ENCODE assay signal across 18 mouse cellular contexts in genomic region chr1:87740584-87741290, GRCm38 (mm10). TPM values are rescaled to one million over a fixed set of nuclear protein-coding genes. Genes with fewer than 3 reads are reported as not detected.
DNase-seq lines count a peak whose midpoint lies in the region; ATAC-seq and TF ChIP-seq lines count a peak whose summit lies in the region.
"Had no signal": no experiment of that assay in that cellular context is flagged by ENCODE, and none has a peak within 500 bp of the region (broad histone marks: within the 10 kb centered on the region; RNA-seq: fewer than 3 reads in every experiment).

No protein-coding gene starts in this region.

- no peak overlapping the region for H3K9ac ChIP-seq in forebrain, postnatal 0 days
- H3K9ac ChIP-seq in forebrain, embryonic 14.5 days (ENCODE audit: low read length): no peak overlapping the region
- H3K9ac ChIP-seq in hindbrain, postnatal 0 days (replicated peaks; ENCODE audit: low read length): no peak overlapping the region
- H3K9ac ChIP-seq in hindbrain, embryonic 13.5 days: no peak overlapping the region
- H3K9ac ChIP-seq: forebrain, embryonic 15.5 days had no signal

- peak; percentile 41 for TF ChIP-seq CTCF in forebrain, postnatal 0 days (IDR thresholded peaks at IDR 0.05; ENCODE audit: low read depth)
- 0 out of 2 replicates have a peak, but pooled peaks have one; percentile 18 for TF ChIP-seq CTCF in hindbrain, postnatal 0 days (IDR thresholded peaks at IDR 0.05; ENCODE audit: low read depth)
- TF ChIP-seq CTCF in cortical plate, adult 2 months (IDR thresholded peaks at IDR 0.05; ENCODE audit: extremely low read depth, insufficient read depth, low read length): peak; percentile 38; the same call in 1 of the 2 replicates

- H3K4me1 ChIP-seq in forebrain, postnatal 0 days (ENCODE audit: insufficient read depth): no peaks in the 10 kb centered on the region
- H3K4me1 ChIP-seq in forebrain, embryonic 14.5 days (ENCODE audit: control insufficient read depth, insufficient read depth, low read length): no peaks in the 10 kb centered on the region
- H3K4me1 ChIP-seq in hindbrain, postnatal 0 days (ENCODE audit: insufficient read depth, low read length): no peaks in the 10 kb centered on the region
- H3K4me1 ChIP-seq in hindbrain, embryonic 13.5 days (replicated peaks): no peaks in the 10 kb centered on the region
- H3K4me1 ChIP-seq in cortical plate, adult 2 months (ENCODE audit: control insufficient read depth, insufficient read depth, low read length): no peaks in the 10 kb centered on the region
- no peaks in the 10 kb centered on the region for H3K4me1 ChIP-seq in limb, embryonic 10.5 days
- H3K4me1 ChIP-seq: forebrain, embryonic 15.5 days had no signal

- no peaks in the 10 kb centered on the region for H3K36me3 ChIP-seq in forebrain, postnatal 0 days (ENCODE audit: insufficient read depth)
- H3K36me3 ChIP-seq in forebrain, embryonic 14.5 days (ENCODE audit: control insufficient read depth, insufficient read depth, low read length): no peaks in the 10 kb centered on the region
- no peaks in the 10 kb centered on the region for H3K36me3 ChIP-seq in hindbrain, postnatal 0 days (ENCODE audit: insufficient read depth, low read length)
- no peaks in the 10 kb centered on the region for H3K36me3 ChIP-seq in hindbrain, embryonic 13.5 days
- H3K36me3 ChIP-seq in limb, embryonic 10.5 days: no peaks in the 10 kb centered on the region
- H3K36me3 ChIP-seq: forebrain, embryonic 15.5 days had no signal

- WGBS in forebrain, postnatal 0 days: 72% methylated on average over 6 of the region's 6 CpGs
- WGBS in forebrain, embryonic 14.5 days: 79% methylated on average over 6 of the region's 6 CpGs
- 76% methylated on average over 6 of the region's 6 CpGs for WGBS in hindbrain, postnatal 0 days
- WGBS in hindbrain, embryonic 13.5 days: 80% methylated on average over 6 of the region's 6 CpGs
- WGBS in limb, embryonic 10.5 days: 87% methylated on average over 6 of the region's 6 CpGs

- no peak overlapping the region for H3K4me2 ChIP-seq in forebrain, postnatal 0 days (ENCODE audit: low read depth)
- H3K4me2 ChIP-seq in forebrain, embryonic 14.5 days (ENCODE audit: low read length): no peak overlapping the region
- H3K4me2 ChIP-seq in hindbrain, postnatal 0 days (ENCODE audit: low read depth, low read length): no peak overlapping the region
- no peak overlapping the region for H3K4me2 ChIP-seq in hindbrain, embryonic 13.5 days
- H3K4me2 ChIP-seq: forebrain, embryonic 15.5 days had no signal

- no peak for DNase-seq in forebrain, postnatal 0 days
- no peak for DNase-seq in forebrain, embryonic 14.5 days (ENCODE audit: low spot score)
- DNase-seq in hindbrain, postnatal 0 days (ENCODE audit: low spot score): no peak
- DNase-seq in 3134 (ENCODE audit: extremely low read depth, insufficient read length, low spot score): peak; percentile 20
- no peak for DNase-seq in thymus, postnatal 36 days
- no peak for DNase-seq in limb, embryonic 10.5 days (ENCODE audit: low spot score)
- DNase-seq: adrenal gland, postnatal 10 days; cerebellum, adult 9-10 months; embryo, embryonic 11 days; kidney, adult 8-10 months; liver; lung, adult 2 months; retina, postnatal 1 day; spleen, adult 18-20 months; thymus, postnatal 25 days had no signal

- no peak overlapping the region for H3K27ac ChIP-seq in forebrain, postnatal 0 days (ENCODE audit: low read depth, low read length)
- no peak overlapping the region for H3K27ac ChIP-seq in forebrain, embryonic 14.5 days (ENCODE audit: low read depth, low read length)
- H3K27ac ChIP-seq in hindbrain, postnatal 0 days: no peak overlapping the region
- no peak overlapping the region for H3K27ac ChIP-seq in hindbrain, embryonic 13.5 days
- peak overlapping the region; percentile 45 for H3K27ac ChIP-seq in cortical plate, adult 2 months (ENCODE audit: insufficient read depth, low read length)
- no peak overlapping the region for H3K27ac ChIP-seq in limb, embryonic 10.5 days
- H3K27ac ChIP-seq: forebrain, embryonic 15.5 days had no signal

- no peaks in the 10 kb centered on the region for H3K27me3 ChIP-seq in forebrain, postnatal 0 days (ENCODE audit: insufficient read depth, low read length)
- H3K27me3 ChIP-seq in forebrain, embryonic 14.5 days (replicated peaks; ENCODE audit: control insufficient read depth, insufficient read depth, low read length): no peaks in the 10 kb centered on the region
- H3K27me3 ChIP-seq in hindbrain, postnatal 0 days (ENCODE audit: insufficient read depth, low read length): no peaks in the 10 kb centered on the region
- no peaks in the 10 kb centered on the region for H3K27me3 ChIP-seq in hindbrain, embryonic 13.5 days
- no peaks in the 10 kb centered on the region for H3K27me3 ChIP-seq in limb, embryonic 10.5 days (ENCODE audit: low read depth, poor library complexity, severe bottlenecking)
- H3K27me3 ChIP-seq: forebrain, embryonic 15.5 days had no signal

- no peak overlapping the region for H3K4me3 ChIP-seq in forebrain, postnatal 0 days (ENCODE audit: low read depth, low read length)
- H3K4me3 ChIP-seq in forebrain, embryonic 14.5 days (ENCODE audit: low read depth, low read length): no peak overlapping the region
- H3K4me3 ChIP-seq in hindbrain, postnatal 0 days (ENCODE audit: low read length): no peak overlapping the region
- H3K4me3 ChIP-seq in hindbrain, embryonic 13.5 days: no peak overlapping the region
- H3K4me3 ChIP-seq in cortical plate, adult 2 months (ENCODE audit: insufficient read depth, low read length): no peak overlapping the region
- H3K4me3 ChIP-seq in limb, embryonic 10.5 days: no peak overlapping the region
- H3K4me3 ChIP-seq: forebrain, embryonic 15.5 days had no signal

- no peaks in the 10 kb centered on the region for H3K9me3 ChIP-seq in forebrain, postnatal 0 days (ENCODE audit: low read length)
- no peaks in the 10 kb centered on the region for H3K9me3 ChIP-seq in forebrain, embryonic 14.5 days (replicated peaks; ENCODE audit: control insufficient read depth, low read length)
- no peaks in the 10 kb centered on the region for H3K9me3 ChIP-seq in hindbrain, postnatal 0 days (ENCODE audit: low read length)
- H3K9me3 ChIP-seq in hindbrain, embryonic 13.5 days: no peaks in the 10 kb centered on the region
- H3K9me3 ChIP-seq in limb, embryonic 10.5 days (replicated peaks): no peaks in the 10 kb centered on the region
- H3K9me3 ChIP-seq: forebrain, embryonic 15.5 days had no signal

- ATAC-seq in forebrain, postnatal 0 days: 0 out of 2 replicates have a peak, but pooled peaks have one; percentile 34
- no peak for ATAC-seq in forebrain, embryonic 14.5 days
- ATAC-seq in hindbrain, postnatal 0 days: no peak
- ATAC-seq in hindbrain, embryonic 13.5 days (ENCODE audit: low FRiP score): no peak
- ATAC-seq: forebrain, embryonic 15.5 days had no signal

- TF ChIP-seq POLR2A in cortical plate, adult 2 months (IDR thresholded peaks at IDR 0.05; ENCODE audit: extremely low read depth, insufficient read depth, low read length): no peak

RNA-seq across cellular contexts. Expression of gene Atg16l1, which starts 14.9 kb away (rescaled TPM):
- 70.2 and 98.7 TPM in 2 replicates for total RNA-seq in forebrain, postnatal 0 days (2014; rRNA removed)
- polyA plus RNA-seq in forebrain, postnatal 0 days (2015; fragmentation: Nextera tagmentation; extraction: Ambion mirVana): 36.7 and 49.1 TPM in 2 replicates
- polyA plus RNA-seq in forebrain, embryonic 14.5 days (2014; fragmentation: Nextera tagmentation; extraction: Ambion mirVana): 50.0 and 60.3 TPM in 2 replicates
- 64.2 and 72.9 TPM in 2 replicates for total RNA-seq in hindbrain, postnatal 0 days (2014; rRNA removed)
- polyA plus RNA-seq in hindbrain, postnatal 0 days (2015; fragmentation: Nextera tagmentation; extraction: Ambion mirVana): 54.2 and 58.5 TPM in 2 replicates
- 64.3 and 65.1 TPM in 2 replicates for polyA plus RNA-seq in hindbrain, embryonic 13.5 days (2015; fragmentation: Nextera tagmentation; extraction: Ambion mirVana)
- 76.2 and 79.2 TPM in 2 replicates for polyA plus RNA-seq in cortical plate, adult 2 months (2012; rRNA removed)
- 36.5 and 38.2 TPM in 2 replicates for polyA plus RNA-seq in limb, embryonic 10.5 days (2016; fragmentation: Nextera tagmentation; extraction: Ambion mirVana)
